Mouse (Mus musculus): ENCODE data around the gene Kcnk1.

- TF ChIP-seq CTCF (IDR thresholded peaks at IDR 0.05; ENCODE audit: borderline replicate concordance, insufficient read depth, low read length) (no peak), POLR2A (IDR thresholded peaks at IDR 0.05; ENCODE audit: low read depth, low read length) (no peak)
Observed at GRCm38 (mm10) chr8:125985364-125985763, 9.6 kb upstream of the Kcnk1 start.
